Mouse (Mus musculus) layer of hippocampus, adult 18-20 months (tissue): ENCODE measurements around the gene Cnot8. TPM values are rescaled to one million over a fixed set of nuclear protein-coding genes. Genes with fewer than 3 reads are reported as not detected.
A peak's percentile ranks its signal among the peaks of the same experiment; 100 is the strongest.
"Not testable (repeated sequence)": the region's sequence is repeated elsewhere in the genome, so short reads cannot be mapped to it uniquely, and the experiment has no call there.

Source experiments
- DNase-seq, 2 experiments: peaks; one replicate each; pipeline ENCODE4 v3.0.0; 2022; ENCODE audit warnings: low spot score in 2 of 2
- long read RNA-seq: library from polyadenylated mRNA; stranded (forward); transcript quantifications from one replicate; pipeline ENCODE4 v2.0.0, GENCODE M21; 2021
- total RNA-seq, 2 experiments: library from RNA; stranded (reverse); gene quantifications; 2 replicates each; pipeline ENCODE4 v1.2.3; 2021

The Cnot8 gene
- total RNA-seq: 10 to 100 TPM; 54.9 to 55.5 TPM
- long read RNA-seq, transcript Cnot8-201 (7 exons, 2,035 nt): major isoform, 81 of 99 reads
- long read RNA-seq, partial matches to known transcripts: 5 of 99 reads
- long read RNA-seq, other reads (novel, unspliced or antisense): 12 of 99 reads

GRCm38 (mm10) chr11:58103697-58104306, at the start of gene Cnot8:
TSS of gene Cnot8 (plus strand) at chr11:58104153.
- peak; percentile 99 for DNase-seq

GRCm38 (mm10) chr11:58057455-58057854, 46.5 kb upstream of the Cnot8 start:
- peak in 1 of 2 experiments; percentile 73 for DNase-seq

GRCm38 (mm10) chr11:58059752-58060151, 44.2 kb upstream of the Cnot8 start:
- DNase-seq: not testable (repeated sequence)

- not testable (repeated sequence) for DNase-seq
Measured at GRCm38 (mm10) chr11:58061218-58061617, 42.7 kb upstream of the Cnot8 start.

- DNase-seq: no peak
Measured at GRCm38 (mm10) chr11:58062586-58062985, 41.4 kb upstream of the Cnot8 start.

- no peak for DNase-seq
Measured at GRCm38 (mm10) chr11:58065025-58065424, 38.9 kb upstream of the Cnot8 start.

- DNase-seq: no peak
Measured at GRCm38 (mm10) chr11:58072978-58073377, 31.0 kb upstream of the Cnot8 start.

GRCm38 (mm10) chr11:58077270-58077669, 26.7 kb upstream of the Cnot8 start:
- DNase-seq: no peak

- DNase-seq: no peak
Measured at GRCm38 (mm10) chr11:58081716-58082115, 22.2 kb upstream of the Cnot8 start.

- DNase-seq: no peak
Measured at GRCm38 (mm10) chr11:58092541-58092940, 11.4 kb upstream of the Cnot8 start.

- DNase-seq: no peak
Measured at GRCm38 (mm10) chr11:58093021-58093528, 10.9 kb upstream of the Cnot8 start, which contains the start of gene Gm12248. TSS of gene Gm12248 (minus strand) at chr11:58093134.

- DNase-seq: no peak
Measured at GRCm38 (mm10) chr11:58094766-58095165, 9.2 kb upstream of the Cnot8 start.

GRCm38 (mm10) chr11:58095561-58095960, 8.4 kb upstream of the Cnot8 start:
- no peak for DNase-seq

GRCm38 (mm10) chr11:58096160-58096559, 7.8 kb upstream of the Cnot8 start:
- no peak for DNase-seq

GRCm38 (mm10) chr11:58096821-58097620, 6.9 kb upstream of the Cnot8 start:
- no peak for DNase-seq

GRCm38 (mm10) chr11:58097621-58098365, 6.2 kb upstream of the Cnot8 start:
- DNase-seq: no peak

- DNase-seq: not testable (repeated sequence)
Measured at GRCm38 (mm10) chr11:58098366-58098720, 5.6 kb upstream of the Cnot8 start.

GRCm38 (mm10) chr11:58100006-58100405, 3.9 kb upstream of the Cnot8 start:
- no peak for DNase-seq

- no peak for DNase-seq
Measured at GRCm38 (mm10) chr11:58101194-58101720, 2.7 kb upstream of the Cnot8 start.

- no peak for DNase-seq
Measured at GRCm38 (mm10) chr11:58102146-58102545, 1.8 kb upstream of the Cnot8 start.
